In the genomic region with DNA sequence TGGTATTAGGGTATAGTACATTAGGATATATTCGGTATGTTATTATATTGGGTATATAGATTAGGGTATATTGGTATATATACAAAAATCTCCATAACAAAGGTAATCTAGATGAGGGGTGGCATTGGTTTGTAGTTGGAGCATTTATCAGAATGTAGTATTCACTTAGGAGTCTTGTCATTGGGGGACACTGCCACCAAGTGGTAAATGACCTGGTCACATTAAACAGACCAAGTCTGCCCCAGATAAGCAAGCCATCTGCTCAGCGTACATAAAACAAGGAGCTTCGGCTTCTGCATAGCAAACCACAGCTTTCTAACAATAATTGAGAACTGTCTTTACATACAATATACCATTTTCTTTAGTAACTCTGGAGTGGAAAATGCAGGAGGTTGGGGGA, we compare ENCODE assay signal across 9 mouse cellular contexts.
DNase-seq lines count a peak whose midpoint lies in the region; ATAC-seq lines count a peak whose summit lies in the region.
"Had no signal": no experiment of that assay in that cellular context is flagged by ENCODE, and none has a peak within 500 bp of the region (broad histone marks: within the 10 kb centered on the region; RNA-seq: fewer than 3 reads in every experiment).

No protein-coding gene starts in this region.

- H3K9me3 ChIP-seq in heart, embryonic 13.5 days: no peaks in the 10 kb centered on the region
- H3K9me3 ChIP-seq: neural tube, embryonic 13.5 days had no signal

- ATAC-seq in heart, embryonic 13.5 days (ENCODE audit: extremely low read depth, insufficient number of reproducible peaks, low FRiP score, low TSS enrichment): no peak
- ATAC-seq in monocyte, adult 5-6 weeks (replicated peaks; ENCODE audit: insufficient number of reproducible peaks, low FRiP score, low TSS enrichment, poor library complexity, severe bottlenecking): no peak
- no peak for ATAC-seq in erythroid progenitor cell, adult 5-6 weeks (replicated peaks; ENCODE audit: low FRiP score, poor library complexity, severe bottlenecking)

- H3K9ac ChIP-seq in heart, embryonic 13.5 days: peak overlapping the region; percentile 21; the same call in 1 of the 2 replicates
- H3K9ac ChIP-seq: neural tube, embryonic 13.5 days had no signal

- no peak for DNase-seq in heart, adult 9 months (ENCODE audit: low spot score in 2 of 2)
- peak; percentile 8 for DNase-seq in right cerebral cortex, postnatal 4 days
- no peak for DNase-seq in right cerebral cortex, postnatal 14 days
- DNase-seq in embryo, embryonic 10.5 days (ENCODE audit: low spot score): peak; percentile 68
- DNase-seq in retina, adult 2 months (ENCODE audit: low read depth, low spot score): peak; percentile 15

- H3K27ac ChIP-seq in heart, embryonic 13.5 days (replicated peaks): no peak overlapping the region
- H3K27ac ChIP-seq: neural tube, embryonic 13.5 days had no signal

- H3K4me3 ChIP-seq in heart, embryonic 13.5 days: no peak overlapping the region
- H3K4me3 ChIP-seq: neural tube, embryonic 13.5 days had no signal

- H3K4me1 ChIP-seq in heart, embryonic 13.5 days: peaks cover 38% of the 10 kb centered on the region
- H3K4me1 ChIP-seq: neural tube, embryonic 13.5 days had no signal

- 34% methylated on average over 3 of the region's 3 CpGs for WGBS in heart, embryonic 13.5 days

- H3K4me2 ChIP-seq in heart, embryonic 13.5 days: no peak overlapping the region
- H3K4me2 ChIP-seq: neural tube, embryonic 13.5 days had no signal

- no peaks in the 10 kb centered on the region for H3K36me3 ChIP-seq in heart, embryonic 13.5 days
- H3K36me3 ChIP-seq: neural tube, embryonic 13.5 days had no signal

- H3K27me3 ChIP-seq in heart, embryonic 13.5 days (replicated peaks): no peaks in the 10 kb centered on the region
- H3K27me3 ChIP-seq: neural tube, embryonic 13.5 days had no signal

Comparison
In these comparisons a context has a peak if more than half of its experiments do, and no peak if none do; other contexts are left out.
1. DNase-seq: peak in right cerebral cortex, postnatal 4 days (single experiment), embryo, embryonic 10.5 days (single experiment) and retina, adult 2 months (single experiment); none in heart, adult 9 months (0 of 2) and right cerebral cortex, postnatal 14 days (single experiment).